Mouse (Mus musculus): ENCODE measurements around the gene Ttc30a1.

- TF ChIP-seq CTCF (IDR thresholded peaks at IDR 0.05; ENCODE audit: borderline replicate concordance, control insufficient read depth, extremely low read depth, insufficient read depth, low read length, poor library complexity): no peak
- TF ChIP-seq POLR2A (IDR thresholded peaks at IDR 0.05; ENCODE audit: control insufficient read depth, extremely low read depth, insufficient read depth, low read length, poor library complexity): no peak
These were observed 2.1 kb upstream of the Ttc30a1 start for GRCm38 (mm10) chr2:75983847-75984246.
